Mouse (Mus musculus) embryonic facial prominence, embryonic 13.5 days (tissue): ENCODE measurements around the gene Gsn. TPM values are rescaled to one million over a fixed set of nuclear protein-coding genes. Genes with fewer than 3 reads are reported as not detected.

ENCODE experiments used
- polyA plus RNA-seq: library from polyadenylated mRNA; unstranded; fragments of >200 nt; fragmentation: Nextera tagmentation; extraction: Ambion mirVana; gene quantifications from 2 replicates; pipeline ENCODE4 v1.2.1, GENCODE M21; 2015

The Gsn gene
- polyA plus RNA-seq, 1 experiment from 2014 or later = 188 TPM

Other genes with a start within 250 kb of the Gsn start
- gene Hc, start 194.9 kb upstream of the Gsn start, polyA plus RNA-seq = 0.52 TPM in 1 of 2 replicates, not detected in the other
- 0.30 and 0.61 TPM in 2 replicates for gene AI182371, start 154.8 kb upstream of the Gsn start, polyA plus RNA-seq
- 32.1 and 32.3 TPM in 2 replicates for gene Cntrl, start 146.9 kb upstream of the Gsn start, polyA plus RNA-seq
- gene Rab14, start 55.3 kb upstream of the Gsn start, polyA plus RNA-seq = 354 and 366 TPM in 2 replicates
- 22.0 and 27.5 TPM in 2 replicates for gene Stom, start 80.6 kb downstream of the Gsn start, polyA plus RNA-seq
- not detected in 2 replicates for gene 4930568D16Rik, start 111.3 kb downstream of the Gsn start, polyA plus RNA-seq
- not detected in 2 replicates for gene 4930402F06Rik, start 140.8 kb downstream of the Gsn start, polyA plus RNA-seq
- gene Ggta1, start 206.9 kb downstream of the Gsn start, polyA plus RNA-seq = 16.7 and 18.8 TPM in 2 replicates